Mouse (Mus musculus) erythroid progenitor cell, adult 5-6 weeks (primary cell): Measurements from ENCODE around the gene Rgs7. TPM values are rescaled to one million over a fixed set of nuclear protein-coding genes. Genes with fewer than 3 reads are reported as not detected.

Experiments used
- ATAC-seq: replicated peaks from 2 replicates; pipeline ENCODE4 v1.8.0; 2016; ENCODE audit warnings: moderate number of reproducible peaks, mild to moderate bottlenecking, moderate TSS enrichment, inconsistent platforms; ENCODE audit not compliant: poor library complexity, low FRiP score, severe bottlenecking
- total RNA-seq, 2 experiments: library from RNA; stranded (forward) in 1 of 2; stranded (reverse) in 1 of 2; fragments of 150-400 nt in 1 of 2; fragments of 186-747, 209-891 nt in 1 of 2; gene quantifications; 2 replicates each; pipeline versions ENCODE4 v1.2.3 to v1.2.4; 2015 to 2017; ENCODE audit warnings: low replicate concordance in 2 of 2

The Rgs7 gene
- total RNA-seq, 2 experiments from 2014 or later, result 1.4 TPM; not detected in 1

DNA sequence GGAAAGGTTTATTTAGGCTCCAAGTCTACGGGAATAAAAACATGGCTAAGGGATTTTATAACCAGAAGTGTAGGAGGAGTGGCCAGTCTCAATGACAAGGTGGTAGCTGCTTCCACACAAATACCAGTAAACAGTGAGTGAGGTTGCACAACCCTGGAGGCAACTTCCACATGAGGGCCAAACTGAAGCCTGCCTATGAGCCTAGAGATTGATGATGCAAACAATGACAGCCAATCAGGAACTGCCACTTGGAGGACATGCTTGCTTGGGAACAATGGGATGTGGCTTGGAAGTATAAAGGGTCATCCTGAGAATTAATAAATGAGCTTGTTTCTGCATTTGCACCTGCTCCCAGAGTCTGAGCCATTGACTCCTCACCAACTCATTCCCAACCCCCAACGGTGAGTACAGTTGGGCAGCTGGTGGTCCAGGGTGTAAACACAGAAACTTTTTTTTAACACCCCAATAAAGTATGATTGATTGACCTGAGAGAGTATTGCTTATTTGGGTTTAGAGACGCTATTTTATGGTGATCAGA lies 162.3 kb downstream of the Rgs7 start:
- no peak for ATAC-seq

- ATAC-seq, result no peak
Measured at GRCm38 (mm10) chr1:175322781-175323180, 169.5 kb downstream of the Rgs7 start.

- ATAC-seq, result no peak
Measured at GRCm38 (mm10) chr1:175319205-175319604, 173.1 kb downstream of the Rgs7 start.

DNA sequence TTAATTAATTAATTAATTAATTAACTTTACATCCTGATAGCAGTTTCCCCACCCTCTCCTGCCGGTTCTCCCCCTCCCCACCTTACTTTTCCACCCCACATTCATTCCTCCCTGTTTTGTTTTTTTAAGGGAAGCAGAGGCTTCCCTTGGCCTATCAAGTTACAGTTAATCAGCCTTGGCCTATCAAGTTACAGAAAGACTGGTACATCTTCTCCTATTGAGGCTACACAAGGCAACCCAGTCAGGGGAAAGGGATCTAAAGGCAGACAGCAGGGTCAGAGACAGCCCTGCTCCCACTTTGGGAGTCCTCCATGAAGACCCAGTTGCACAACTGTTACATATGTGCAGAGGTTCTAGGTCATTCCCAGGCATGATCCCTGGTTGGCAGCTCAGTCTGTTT lies 175.0 kb downstream of the Rgs7 start:
- no peak for ATAC-seq

GRCm38 (mm10) chr1:175307604-175308003 lies 184.7 kb downstream of the Rgs7 start:
- no peak for ATAC-seq

DNA sequence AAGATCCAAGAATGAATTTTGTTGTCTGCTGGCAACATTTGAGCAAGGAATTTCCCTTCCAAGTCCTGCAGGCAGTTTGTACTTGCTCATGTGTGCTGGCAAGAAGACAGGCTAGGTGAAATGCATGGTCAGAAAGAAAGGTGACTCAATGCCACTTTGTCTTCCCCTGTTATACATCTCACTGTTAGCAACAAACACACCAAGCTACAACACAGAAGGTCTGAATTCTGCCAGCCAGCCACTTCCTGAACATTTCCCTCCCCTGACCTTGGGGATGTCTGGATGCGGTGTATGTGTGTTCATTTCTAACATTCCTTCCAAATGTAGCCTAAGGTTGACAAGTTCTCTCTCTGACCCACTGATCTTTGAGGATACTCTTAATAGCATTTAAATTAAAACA lies 191.4 kb downstream of the Rgs7 start:
- ATAC-seq, result no peak

- no peak for ATAC-seq
Measured at GRCm38 (mm10) chr1:175300404-175300803, 191.9 kb downstream of the Rgs7 start.

GRCm38 (mm10) chr1:175299603-175300397 lies 192.5 kb downstream of the Rgs7 start:
- no peak for ATAC-seq

DNA sequence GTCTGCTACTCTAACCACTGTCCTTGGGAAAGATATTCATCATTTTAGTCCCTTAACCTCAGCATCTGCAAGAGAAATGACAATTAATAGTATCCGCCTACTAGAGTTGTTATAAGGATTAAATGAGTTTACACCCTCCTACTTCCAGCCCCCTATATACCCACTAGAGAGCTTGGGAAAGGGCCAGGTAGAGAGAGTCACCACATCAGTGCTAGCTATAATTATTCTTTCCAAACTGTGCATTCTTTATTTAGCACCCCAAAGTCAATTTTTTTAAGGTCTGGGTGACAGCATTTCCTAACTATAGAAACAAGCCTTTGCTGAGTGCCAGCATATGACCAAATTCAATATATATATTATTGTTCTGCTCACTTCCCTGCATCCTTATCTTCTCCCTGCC lies 195.4 kb downstream of the Rgs7 start:
- ATAC-seq, result no peak

DNA sequence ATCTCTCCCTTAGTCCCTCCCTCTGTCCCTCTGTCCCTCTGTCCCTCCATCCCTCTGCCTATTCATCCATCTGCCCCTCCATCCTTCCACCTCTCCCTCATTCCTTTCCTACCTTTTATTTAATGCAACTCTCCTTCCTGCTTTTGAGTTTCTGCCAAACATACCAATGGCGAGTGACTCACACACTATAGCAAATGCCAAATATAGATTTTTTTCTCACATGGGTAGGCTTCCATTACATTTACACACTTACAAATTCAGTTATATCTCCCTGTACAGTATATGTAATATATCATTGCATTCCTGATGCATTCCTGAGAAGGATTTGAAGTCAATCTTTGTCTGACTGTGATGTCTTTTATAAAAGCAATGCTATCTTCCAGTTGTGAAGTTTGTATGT lies 202.2 kb downstream of the Rgs7 start:
- no peak for ATAC-seq

GRCm38 (mm10) chr1:175262341-175262740 lies 230.0 kb downstream of the Rgs7 start:
- ATAC-seq, result no peak

DNA sequence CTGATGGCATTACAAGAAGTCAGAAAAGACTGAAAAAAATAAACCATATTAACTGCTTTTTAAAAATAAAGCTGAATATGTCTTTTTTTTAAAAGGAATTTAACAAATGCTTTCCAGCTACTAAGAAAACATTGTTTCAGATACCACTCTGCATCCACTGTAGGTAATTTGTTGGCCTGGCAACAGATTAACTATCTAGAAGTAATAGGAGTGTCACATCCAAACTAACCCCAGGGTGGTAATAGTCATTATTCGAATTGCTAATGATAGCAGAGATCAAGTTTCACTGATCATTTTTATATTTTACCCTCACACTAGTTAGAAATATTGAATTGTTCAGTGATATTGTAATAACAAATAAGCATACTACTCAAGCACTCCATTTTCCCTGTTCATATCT lies 232.9 kb downstream of the Rgs7 start:
- ATAC-seq, result no peak

- ATAC-seq, result no peak
Measured at GRCm38 (mm10) chr1:175255224-175255623, 237.1 kb downstream of the Rgs7 start.

DNA sequence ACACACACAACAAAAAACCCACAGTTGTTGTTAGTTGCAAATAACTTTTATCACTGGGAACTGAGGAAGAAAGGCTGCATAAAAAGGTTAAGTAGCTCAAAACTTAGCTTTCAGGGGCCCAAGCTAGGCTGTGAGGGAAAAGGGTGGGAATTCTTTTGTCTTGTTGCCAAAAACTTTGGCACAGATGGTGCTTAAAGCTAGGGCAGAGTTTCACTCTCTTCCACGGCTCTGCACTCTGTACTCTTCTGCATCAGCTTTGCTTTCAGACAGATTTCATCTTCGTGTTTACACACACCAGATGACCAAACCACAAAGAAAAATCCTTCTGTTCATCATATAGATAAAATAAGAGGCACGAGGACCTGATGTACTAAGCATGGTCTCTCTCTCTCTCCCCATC lies 237.6 kb downstream of the Rgs7 start:
- ATAC-seq, result no peak

GRCm38 (mm10) chr1:175242135-175242534 lies 250.2 kb downstream of the Rgs7 start:
- no peak for ATAC-seq

DNA sequence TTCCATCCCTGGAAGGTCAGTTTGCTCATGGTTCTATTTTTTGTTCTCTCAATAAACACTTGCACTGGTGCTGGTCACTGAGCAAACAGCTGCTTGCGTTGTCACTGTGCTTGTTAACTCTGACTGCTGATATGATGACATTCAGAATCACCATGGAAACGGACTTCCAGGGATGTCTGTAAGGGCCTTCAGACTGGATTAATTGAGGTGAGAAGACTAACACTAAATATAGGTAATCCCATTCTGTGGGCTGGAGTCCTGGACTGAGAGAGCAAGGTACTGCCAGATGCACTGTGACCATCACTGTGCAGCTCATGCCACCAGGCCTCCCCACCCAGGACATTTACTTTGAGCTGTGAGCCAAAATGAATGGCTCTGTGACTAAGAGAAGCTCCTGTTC lies 252.2 kb downstream of the Rgs7 start:
- no peak for ATAC-seq

GRCm38 (mm10) chr1:175221593-175222500 lies 270.5 kb downstream of the Rgs7 start:
- ATAC-seq, result no peak

DNA sequence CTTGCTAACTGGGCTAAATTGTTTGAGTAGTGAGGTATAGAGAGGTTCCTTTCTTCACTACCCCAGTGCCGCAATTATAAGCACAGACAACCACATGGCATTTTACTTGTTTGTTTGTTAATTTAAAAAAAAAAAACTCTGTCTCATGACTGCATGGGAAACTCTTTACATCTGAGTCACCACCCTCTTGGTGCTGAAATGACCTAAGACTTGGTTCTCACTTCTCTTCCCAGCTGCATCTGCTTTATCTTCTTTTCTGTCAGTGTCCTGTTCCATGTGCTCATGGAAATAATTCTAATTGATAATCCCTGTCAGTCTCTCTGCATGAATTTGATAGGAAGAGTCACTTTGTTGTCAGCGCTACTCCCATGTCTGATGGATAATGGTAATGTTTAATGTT lies 272.7 kb downstream of the Rgs7 start:
- no peak for ATAC-seq

GRCm38 (mm10) chr1:175207004-175207403 lies 285.3 kb downstream of the Rgs7 start:
- ATAC-seq, result no peak

GRCm38 (mm10) chr1:175205633-175206032 lies 286.7 kb downstream of the Rgs7 start:
- no peak for ATAC-seq

GRCm38 (mm10) chr1:175203544-175203943 lies 288.8 kb downstream of the Rgs7 start:
- ATAC-seq, result no peak
